Mouse (Mus musculus) hindbrain, embryonic 11.5 days (tissue): ENCODE results near the gene Poc1a. TPM values are rescaled to one million over a fixed set of nuclear protein-coding genes. Genes with fewer than 3 reads are reported as not detected.

Source experiments
- ATAC-seq: fragments of 200-750 bp; cut with Nextera tagmentation; 2 replicates; pipeline ENCODE4 v1.8.0; 2017; ENCODE audit warnings: mild to moderate bottlenecking, moderate TSS enrichment, moderate library complexity; ENCODE audit not compliant: low FRiP score
- DNase-seq: peaks from one replicate; pipeline ENCODE4 v3.0.0-alpha.2; 2015; ENCODE audit warnings: low spot score
- H3K27ac ChIP-seq: fragments of 300-500 bp; sonication (generic); 2 replicates; pipeline ENCODE4 v1.5.1; 2014; ENCODE audit warnings: mild to moderate bottlenecking, low read depth, low read length
- H3K27me3 ChIP-seq: fragments of 300-500 bp; sonication (generic); 2 replicates; pipeline ENCODE4 v1.6.1; 2014; ENCODE audit warnings: mild to moderate bottlenecking, low read length, moderate library complexity, mixed read lengths; ENCODE audit not compliant: control insufficient read depth, insufficient read depth
- H3K36me3 ChIP-seq: fragments of 300-500 bp; sonication (generic); 2 replicates; pipeline ENCODE4 v1.6.1; 2014; ENCODE audit warnings: mild to moderate bottlenecking, low read length, moderate library complexity, mixed read lengths; ENCODE audit not compliant: control insufficient read depth, insufficient read depth
- H3K4me1 ChIP-seq: fragments of 300-500 bp; sonication (generic); replicated peaks from 2 replicates; pipeline ENCODE4 v1.6.1; 2014; ENCODE audit warnings: low read length, mixed read lengths; ENCODE audit not compliant: control insufficient read depth, insufficient read depth
- H3K4me2 ChIP-seq: fragments of 300-500 bp; sonication (generic); replicated peaks from 2 replicates; pipeline ENCODE4 v1.6.1; 2014; ENCODE audit warnings: mild to moderate bottlenecking, low read depth, low read length
- H3K4me3 ChIP-seq: fragments of 300-500 bp; sonication (generic); 2 replicates; pipeline ENCODE4 v1.5.1; 2014; ENCODE audit warnings: low read depth, low read length
- H3K9ac ChIP-seq: fragments of 300-500 bp; sonication (generic); 2 replicates; pipeline ENCODE4 v1.6.1; 2014; ENCODE audit warnings: low read depth, low read length
- H3K9me3 ChIP-seq: fragments of 300-500 bp; sonication (generic); 2 replicates; pipeline ENCODE4 v1.6.1; 2016; ENCODE audit warnings: low read length; ENCODE audit not compliant: control insufficient read depth
- WGBS: fragments of 180-500 bp; shearing (Covaris S2); extraction: QIAGEN DNeasy Blood & Tissue Kit; methylation state at CpG from one replicate; pipeline ENCODE4 v1.1.7; 2014; 5-methylcytosine and 5-hydroxymethylcytosine counted together
- polyA plus RNA-seq: library from polyadenylated mRNA; unstranded; fragments of >200 nt; fragmentation: Nextera tagmentation; extraction: Ambion mirVana; gene quantifications from 2 replicates; pipeline ENCODE4 v1.2.1, GENCODE M21; 2014

Gene Poc1a
- polyA plus RNA-seq = 27.3 and 27.6 TPM in 2 replicates

DNA sequence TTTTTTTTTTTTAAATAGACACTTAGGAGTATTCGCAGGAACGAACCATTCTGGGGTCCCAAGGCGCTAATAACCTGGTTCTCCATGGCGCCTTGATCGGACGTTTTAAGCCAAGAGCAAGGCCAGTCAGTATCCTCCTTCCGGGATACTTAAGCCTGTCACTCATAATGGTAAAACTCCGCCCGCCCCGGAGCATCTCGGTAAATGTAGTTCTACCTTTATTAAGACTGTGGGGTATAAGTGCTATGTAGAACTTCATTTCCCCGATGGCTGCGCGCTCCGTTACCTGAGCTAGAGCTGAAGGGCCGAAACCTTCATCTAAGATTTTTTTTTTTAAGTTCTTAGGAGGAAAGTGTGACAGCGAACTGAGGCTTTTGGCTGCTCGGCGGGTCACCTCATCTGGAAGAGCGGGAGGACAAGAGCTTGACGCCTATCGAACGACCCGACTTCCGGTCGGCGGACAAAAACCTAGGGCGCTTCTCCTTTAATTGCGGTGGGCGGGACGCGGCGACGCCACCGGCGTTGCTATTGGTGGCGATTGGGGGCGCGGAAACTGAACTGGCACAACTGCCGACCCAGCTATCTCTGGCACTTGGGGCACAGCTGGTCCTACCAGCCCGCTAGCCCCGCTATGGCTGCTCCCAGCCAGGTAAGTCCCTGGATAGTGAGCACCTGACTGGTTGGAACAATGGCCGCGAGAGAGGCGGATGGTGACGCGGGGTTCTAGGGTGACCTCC lies at the start of gene Poc1a:
Poc1a (plus strand) TSS at position 254 of the 737 bp plus-strand sequence.
- Histone ChIP-seq H3K4me3 (peak within 1 kb of the TSS; percentile 60), H3K4me1 (0 out of 2 replicates have a peak, but pooled peaks cover 2% of the 10 kb centered on the region), H3K4me2 (peak within 1 kb of the TSS; percentile 77), H3K36me3 (no peaks in the 10 kb centered on the region), H3K27me3 (no peaks in the 10 kb centered on the region), H3K9ac (peak within 1 kb of the TSS; percentile 68), H3K9me3 (no peaks in the 10 kb centered on the region), H3K27ac (peak within 1 kb of the TSS; percentile 47; the same call in 1 of the 2 replicates)
- ATAC-seq = peak; percentile 97
- under 1% methylated on average over 47 of the region's 47 CpGs for WGBS
- peak; percentile 98 for DNase-seq

DNA sequence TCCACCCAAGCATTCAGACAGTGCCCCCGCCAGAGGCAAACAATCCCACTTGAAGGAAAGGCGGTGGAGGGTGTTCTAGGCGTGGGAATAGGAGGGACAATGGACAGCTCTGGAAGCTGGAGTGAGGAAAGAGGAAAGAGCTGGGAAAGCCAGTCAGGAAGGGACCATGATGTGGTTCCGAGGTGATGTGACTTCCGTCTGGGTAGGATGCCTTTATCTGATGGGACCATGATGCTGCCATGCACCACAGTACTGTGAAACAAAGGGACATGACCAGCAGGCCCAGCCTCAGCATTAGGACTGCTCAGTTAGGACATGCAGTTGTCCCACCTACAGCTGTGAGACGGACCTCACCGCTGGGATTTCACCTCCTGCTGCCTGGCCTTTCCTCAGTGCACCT lies 49.6 kb upstream of the Poc1a start:
- H3K27me3 ChIP-seq = peaks cover 2% of the 10 kb centered on the region; the same call in 1 of the 2 replicates
- no peak overlapping the region for H3K27ac ChIP-seq
- no peak overlapping the region for H3K9ac ChIP-seq
- H3K9me3 ChIP-seq = no peaks in the 10 kb centered on the region
- no peak overlapping the region for H3K4me3 ChIP-seq
- no peak overlapping the region for H3K4me2 ChIP-seq
- 83% methylated on average over 7 of the region's 7 CpGs for WGBS
- H3K36me3 ChIP-seq = peaks cover 4% of the 10 kb centered on the region
- no peaks in the 10 kb centered on the region for H3K4me1 ChIP-seq
- ATAC-seq (no peak), DNase-seq (no peak)

DNA sequence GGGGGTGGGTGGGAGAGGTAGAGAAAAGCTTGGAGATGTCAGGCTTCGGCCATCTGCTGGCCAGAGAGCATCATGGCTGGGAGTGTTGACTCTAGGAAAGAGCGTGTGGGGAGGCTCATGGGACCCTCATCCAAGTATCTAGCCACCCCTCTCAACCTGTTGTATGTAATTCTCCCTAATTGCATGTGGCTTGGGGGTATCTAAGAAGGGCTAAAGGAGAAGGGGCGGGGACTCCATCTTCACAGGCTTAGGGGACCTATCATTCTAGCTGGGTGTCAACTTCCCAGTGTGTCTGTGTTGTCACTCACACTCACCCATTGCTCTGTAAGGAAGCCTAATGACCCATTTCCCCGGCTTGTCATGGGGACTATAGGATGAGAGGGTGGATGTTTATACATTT lies 49.0 kb upstream of the Poc1a start:
- Histone ChIP-seq H3K27me3 (no peaks in the 10 kb centered on the region; the same call in 1 of the 2 replicates), H3K4me2 (no peak overlapping the region), H3K27ac (no peak overlapping the region), H3K4me3 (no peak overlapping the region), H3K36me3 (peaks cover 6% of the 10 kb centered on the region), H3K4me1 (no peaks in the 10 kb centered on the region), H3K9me3 (no peaks in the 10 kb centered on the region), H3K9ac (no peak overlapping the region)
- WGBS = 88% methylated on average over 4 of the region's 4 CpGs
- ATAC-seq (no peak), DNase-seq (no peak)

DNA sequence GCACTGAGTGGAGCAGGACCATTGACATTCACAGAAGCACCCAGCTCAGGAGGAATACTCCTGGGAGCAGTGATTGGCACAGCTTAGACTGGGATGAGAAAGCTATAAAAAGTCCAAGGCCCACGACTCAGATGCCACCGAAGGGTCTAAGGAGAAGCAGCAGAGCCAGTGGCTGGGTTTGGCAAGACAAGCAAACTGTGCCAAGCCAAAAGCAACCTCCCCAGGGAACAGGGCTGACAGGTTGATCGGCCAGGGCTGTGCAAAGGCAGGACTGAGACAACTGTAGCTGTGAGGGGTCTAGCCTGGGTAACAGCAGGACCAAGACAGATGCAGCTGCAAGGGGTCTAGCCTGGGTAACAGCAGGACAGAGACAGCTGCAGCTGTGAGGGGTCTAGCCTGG lies 47.9 kb upstream of the Poc1a start:
- H3K4me3 ChIP-seq = no peak overlapping the region
- H3K4me2 ChIP-seq = no peak overlapping the region
- DNase-seq (no peak), ATAC-seq (no peak)
- H3K9ac ChIP-seq = no peak overlapping the region
- H3K36me3 ChIP-seq = peaks cover 8% of the 10 kb centered on the region
- H3K27ac ChIP-seq = no peak overlapping the region
- no peaks in the 10 kb centered on the region; the same call in 1 of the 2 replicates for H3K27me3 ChIP-seq
- H3K9me3 ChIP-seq = no peaks in the 10 kb centered on the region
- 91% methylated on average over 3 of the region's 3 CpGs for WGBS
- no peaks in the 10 kb centered on the region for H3K4me1 ChIP-seq

DNA sequence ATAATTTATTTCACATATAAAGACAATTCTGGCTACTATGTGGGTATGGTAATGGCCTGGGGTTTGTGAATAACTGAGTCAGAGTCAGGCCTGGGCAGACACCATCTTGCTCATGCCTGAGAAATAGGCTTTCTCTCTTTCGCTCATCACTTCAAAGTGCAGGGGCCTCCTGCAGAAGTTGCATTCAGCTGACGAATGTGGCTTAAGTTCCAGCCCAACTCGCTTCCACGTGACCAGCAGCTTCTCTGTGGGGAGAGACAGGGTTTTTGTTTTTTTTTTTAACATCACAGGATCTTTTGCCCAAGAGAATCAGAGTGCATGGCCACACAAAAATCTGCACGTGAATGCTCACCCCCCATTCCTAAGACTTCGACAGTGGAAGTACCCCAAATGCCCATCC lies 46.9 kb upstream of the Poc1a start:
- Histone ChIP-seq H3K27me3 (no peaks in the 10 kb centered on the region; the same call in 1 of the 2 replicates), H3K4me2 (no peak overlapping the region), H3K36me3 (peaks cover 8% of the 10 kb centered on the region), H3K9ac (no peak overlapping the region), H3K4me3 (no peak overlapping the region), H3K4me1 (no peaks in the 10 kb centered on the region), H3K27ac (no peak overlapping the region), H3K9me3 (no peaks in the 10 kb centered on the region)
- ATAC-seq (no peak), DNase-seq (no peak)
- 81% methylated on average over 6 of the region's 6 CpGs for WGBS

DNA sequence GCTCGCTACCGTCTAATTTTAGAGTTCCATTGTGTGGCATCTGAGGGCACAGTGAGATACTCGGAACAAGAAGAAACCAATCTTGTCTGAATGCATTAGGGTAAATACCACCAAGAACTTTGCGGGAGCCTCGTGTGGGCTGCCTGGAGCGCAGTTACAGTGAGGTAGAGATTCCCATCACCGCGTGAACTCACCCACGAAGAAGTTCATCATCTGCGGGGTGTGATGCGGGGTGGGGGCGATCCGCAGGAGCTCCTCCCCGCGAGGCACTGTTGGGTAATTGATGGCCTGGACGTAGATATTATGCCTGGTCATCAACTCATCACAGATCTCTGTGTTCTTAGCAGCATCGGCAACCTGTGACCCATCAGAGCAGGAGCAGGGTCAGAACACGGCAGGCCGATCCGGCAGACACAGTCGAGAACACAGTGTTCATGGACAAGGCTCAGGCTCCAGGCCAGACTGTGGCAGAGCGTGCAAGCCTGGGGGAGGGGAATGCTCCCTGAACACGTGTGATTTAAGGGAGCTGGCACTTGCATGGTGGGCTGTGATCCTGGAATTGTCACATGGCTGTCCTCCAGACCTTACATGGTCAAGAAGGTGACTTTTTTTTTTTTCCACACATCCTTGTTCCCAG lies 45.5 kb upstream of the Poc1a start:
- ATAC-seq (no peak), DNase-seq (no peak)
- WGBS = 92% methylated on average over 23 of the region's 23 CpGs
- no peak overlapping the region for H3K4me2 ChIP-seq
- H3K9ac ChIP-seq = no peak overlapping the region
- H3K9me3 ChIP-seq = no peaks in the 10 kb centered on the region
- no peak overlapping the region for H3K27ac ChIP-seq
- no peaks in the 10 kb centered on the region for H3K4me1 ChIP-seq
- no peak overlapping the region for H3K4me3 ChIP-seq
- peaks cover 8% of the 10 kb centered on the region for H3K36me3 ChIP-seq
- no peaks in the 10 kb centered on the region; the same call in 1 of the 2 replicates for H3K27me3 ChIP-seq

DNA sequence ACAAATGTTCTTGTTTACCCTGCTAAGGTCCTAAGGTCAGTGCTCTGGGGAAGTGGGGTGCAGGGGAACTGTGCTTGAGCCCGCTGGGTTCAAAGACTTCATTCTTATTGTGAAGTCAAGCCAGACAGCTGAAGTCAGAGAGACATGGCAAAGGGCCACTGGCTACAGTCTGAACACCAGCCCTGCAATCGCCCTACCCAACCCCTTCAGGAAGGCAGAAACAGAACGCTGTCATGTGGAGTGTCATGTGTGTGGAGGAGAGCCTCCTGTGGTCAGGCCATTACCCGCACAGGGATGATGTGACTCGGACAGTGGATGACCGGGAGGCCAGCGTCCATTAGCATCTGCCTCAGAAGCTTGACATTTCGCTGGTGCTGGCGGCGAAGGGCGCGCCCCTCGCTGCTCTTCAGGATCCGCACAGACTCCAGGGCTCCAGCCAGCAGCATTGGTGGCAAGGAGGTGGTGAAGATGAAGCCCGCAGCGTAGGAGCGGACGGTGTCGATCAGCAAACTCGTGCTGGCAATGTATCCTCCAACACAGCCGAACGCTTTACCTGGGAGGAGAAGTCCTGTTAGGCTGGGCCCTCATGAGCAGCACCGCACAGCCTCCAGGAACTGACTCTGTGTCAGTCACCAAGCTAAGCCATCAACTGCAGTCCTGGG lies 44.6 kb upstream of the Poc1a start:
- Histone ChIP-seq H3K36me3 (peaks cover 12% of the 10 kb centered on the region), H3K4me2 (no peak overlapping the region), H3K9ac (no peak overlapping the region), H3K4me1 (no peaks in the 10 kb centered on the region), H3K27ac (no peak overlapping the region), H3K9me3 (no peaks in the 10 kb centered on the region), H3K4me3 (no peak overlapping the region), H3K27me3 (no peaks in the 10 kb centered on the region)
- DNase-seq = no peak
- ATAC-seq = no peak
- 90% methylated on average over 23 of the region's 23 CpGs for WGBS

DNA sequence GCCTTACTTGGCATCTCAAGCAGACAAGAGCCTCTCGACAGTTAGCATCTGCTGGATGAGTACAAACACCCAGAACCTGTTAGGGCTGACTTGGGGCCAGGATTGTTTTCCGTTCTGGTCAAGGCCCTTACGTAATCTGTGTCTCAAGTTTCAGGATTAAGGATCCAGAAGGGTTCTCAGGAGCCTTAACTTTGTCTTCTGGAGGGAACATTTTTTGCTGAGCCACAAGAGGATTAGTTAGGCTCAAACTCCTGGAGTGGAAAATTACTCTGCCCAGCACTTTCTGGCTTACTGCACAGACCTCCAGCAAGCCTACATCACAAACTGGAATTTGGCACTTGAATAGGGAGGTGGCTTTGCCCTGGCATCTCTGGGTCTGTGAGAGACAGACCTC lies 44.0 kb upstream of the Poc1a start:
- Histone ChIP-seq H3K9me3 (no peaks in the 10 kb centered on the region), H3K4me1 (no peaks in the 10 kb centered on the region), H3K9ac (no peak overlapping the region), H3K4me3 (no peak overlapping the region), H3K4me2 (no peak overlapping the region), H3K27me3 (no peaks in the 10 kb centered on the region), H3K27ac (no peak overlapping the region), H3K36me3 (peaks cover 12% of the 10 kb centered on the region)
- ATAC-seq (no peak), DNase-seq (no peak)
- WGBS = 89% methylated on average over 3 of the region's 3 CpGs
